Mouse (Mus musculus): ENCODE data around the gene Tead3.

DNA sequence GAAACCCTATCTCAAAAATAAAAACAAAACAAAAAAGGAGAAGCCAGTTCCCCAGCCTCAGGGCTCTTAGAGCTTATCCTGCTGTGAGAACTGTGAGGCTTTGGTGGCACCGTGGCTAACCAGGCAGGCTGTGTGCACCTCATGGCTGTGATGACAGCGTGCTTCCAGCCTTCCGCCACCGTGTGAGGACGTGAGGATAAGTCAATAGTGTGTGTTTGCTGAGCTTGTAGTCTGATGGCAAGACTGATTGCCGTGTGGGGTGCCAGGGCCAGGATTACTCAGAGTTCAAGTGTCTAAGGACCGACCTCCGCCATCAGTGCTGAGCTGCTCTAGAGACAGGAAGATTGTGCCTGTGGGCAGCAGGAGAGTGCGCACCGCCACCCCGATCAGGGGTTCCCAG, 59.9 kb downstream of the Tead3 start:
- TF ChIP-seq CTCF (IDR thresholded peaks at IDR 0.05; ENCODE audit: low read depth, low read length) (no peak), POLR2A (IDR thresholded peaks at IDR 0.05; ENCODE audit: borderline replicate concordance, low read depth, low read length) (no peak)

All from bone marrow macrophage, adult 2 months (primary cell).